Mouse (Mus musculus) 416B (cell line): ENCODE data around the gene Rpl37a.

ENCODE experiments used
- DNase-seq: peaks from one replicate; pipeline ENCODE4 v3.0.0; 2011; ENCODE audit warnings: low read depth

The Rpl37a gene

DNA sequence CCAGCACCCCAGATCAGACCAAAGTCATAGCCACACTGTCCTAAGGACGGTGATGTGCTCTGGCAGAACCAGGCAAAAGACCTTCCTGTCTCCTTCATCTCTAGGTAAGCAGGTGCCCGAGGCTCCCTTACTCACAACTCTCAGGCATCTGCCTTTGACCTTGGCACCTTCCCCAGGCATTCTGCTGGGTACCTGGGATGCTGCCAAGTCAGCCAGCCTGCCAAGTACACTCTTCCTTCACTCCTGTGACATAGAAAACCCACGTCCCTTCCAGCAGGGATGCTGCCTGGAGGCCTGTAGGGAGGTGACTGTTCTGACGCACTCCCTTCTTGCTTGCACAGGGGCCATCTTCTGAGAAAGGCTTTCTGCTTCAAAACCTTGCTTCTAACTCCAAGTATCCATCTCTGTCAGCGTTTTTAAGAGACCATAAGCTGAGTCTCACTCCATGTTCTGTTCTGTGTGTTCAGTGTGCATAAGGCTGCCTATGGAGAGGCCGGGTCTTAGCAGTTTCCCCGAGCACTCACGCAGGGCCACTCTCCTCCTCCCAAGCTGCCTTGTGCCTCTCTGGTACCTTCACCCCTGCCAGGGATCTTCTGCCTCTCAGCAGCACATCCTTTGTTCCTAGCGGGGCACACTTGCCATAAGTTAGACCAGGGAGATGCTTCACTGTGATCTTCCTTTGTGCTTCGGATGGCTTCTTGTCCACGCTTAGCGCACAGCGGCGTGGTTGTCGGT lies 28.0 kb downstream of the Rpl37a start:
- DNase-seq, result no peak

DNA sequence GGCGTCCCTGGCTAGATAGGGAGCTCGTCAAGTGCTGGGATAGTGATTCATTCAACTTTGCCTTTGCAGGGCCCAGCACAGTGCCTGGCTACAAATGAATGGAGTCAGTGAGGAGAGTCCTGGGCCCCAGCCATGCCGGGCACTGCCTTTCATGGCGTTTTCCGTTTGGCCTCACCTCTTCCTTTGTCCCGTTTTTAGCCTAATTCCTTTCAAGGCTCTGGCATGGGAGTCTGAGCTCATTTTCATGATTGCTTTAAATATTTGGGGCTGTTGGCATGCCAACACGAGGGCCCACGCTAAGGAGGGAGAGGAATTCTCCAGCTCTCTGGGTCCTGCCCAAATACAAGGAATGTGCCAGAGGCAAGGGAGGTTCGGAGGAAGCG lies 28.6 kb downstream of the Rpl37a start:
- no peak for DNase-seq

DNA sequence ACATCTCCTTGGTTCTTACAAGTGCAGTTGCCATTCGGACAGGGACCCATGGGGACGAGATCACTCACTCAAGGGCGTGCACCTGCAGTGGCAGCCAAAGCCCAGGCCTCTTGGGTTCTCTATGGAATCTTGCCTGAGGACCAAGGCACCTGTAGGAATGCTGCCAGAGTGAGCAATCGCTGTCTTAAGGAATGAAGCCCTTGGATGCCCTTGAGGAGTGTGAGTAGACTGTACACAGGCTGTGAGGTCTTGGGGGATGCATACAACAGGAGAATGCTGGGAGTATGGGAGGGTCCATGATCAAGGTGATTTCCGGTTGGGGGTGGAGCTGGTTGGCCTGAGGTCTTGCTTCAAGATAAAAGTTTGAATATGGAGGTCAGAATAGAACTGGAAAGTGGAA lies 30.3 kb downstream of the Rpl37a start:
- DNase-seq, result no peak

DNA sequence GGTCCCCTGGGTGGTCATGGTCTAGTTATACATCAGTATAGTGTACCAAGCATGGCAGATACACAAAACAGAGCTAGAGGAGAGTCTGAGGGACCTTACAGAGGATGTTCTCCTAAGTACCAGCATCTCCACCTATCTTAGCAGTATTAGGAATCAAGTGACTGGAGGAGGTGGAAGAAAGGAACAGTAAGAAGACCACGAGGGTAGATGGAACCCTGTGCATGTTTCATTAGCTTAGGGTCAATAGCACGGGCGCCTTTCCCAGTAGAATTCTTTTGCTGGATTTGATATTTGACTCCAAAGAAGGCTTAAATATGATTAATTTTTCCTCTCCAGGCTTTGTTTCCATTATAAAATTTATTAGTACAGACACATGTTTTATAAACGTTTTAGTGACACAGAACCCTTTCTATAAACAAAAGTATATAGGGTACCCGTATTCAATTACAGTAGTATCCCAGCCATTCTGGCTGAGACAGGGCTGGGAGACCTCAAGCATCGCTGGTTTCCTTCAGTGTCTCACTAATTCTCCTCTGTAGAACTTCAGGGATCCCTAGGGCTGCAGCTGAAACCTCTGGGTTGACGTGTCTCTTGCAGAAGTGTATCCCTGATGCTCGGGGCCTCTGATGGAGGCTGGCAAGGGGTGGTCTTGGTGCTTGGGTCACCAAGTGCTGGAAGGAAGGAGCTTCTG lies 33.9 kb downstream of the Rpl37a start:
- no peak for DNase-seq

DNA sequence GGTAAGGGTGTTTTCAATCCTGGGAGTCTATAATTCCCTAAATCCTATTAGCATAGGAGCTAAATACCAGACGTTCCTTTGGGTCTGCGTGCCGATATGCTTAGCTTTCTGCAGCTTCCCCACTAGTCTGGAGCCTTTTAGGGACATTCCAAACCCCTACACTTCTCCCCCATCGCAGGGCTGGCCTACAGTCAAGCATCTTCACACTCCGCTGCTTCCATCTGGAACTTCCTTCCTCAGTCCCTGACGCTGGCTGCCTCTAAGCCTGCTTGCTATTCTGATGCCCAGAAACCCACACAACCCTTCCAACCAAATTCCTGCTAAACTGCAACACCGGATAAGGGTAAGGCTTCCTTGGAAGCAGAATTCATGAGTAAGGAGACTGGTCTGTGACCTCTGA lies 35.3 kb downstream of the Rpl37a start:
- no peak for DNase-seq

DNA sequence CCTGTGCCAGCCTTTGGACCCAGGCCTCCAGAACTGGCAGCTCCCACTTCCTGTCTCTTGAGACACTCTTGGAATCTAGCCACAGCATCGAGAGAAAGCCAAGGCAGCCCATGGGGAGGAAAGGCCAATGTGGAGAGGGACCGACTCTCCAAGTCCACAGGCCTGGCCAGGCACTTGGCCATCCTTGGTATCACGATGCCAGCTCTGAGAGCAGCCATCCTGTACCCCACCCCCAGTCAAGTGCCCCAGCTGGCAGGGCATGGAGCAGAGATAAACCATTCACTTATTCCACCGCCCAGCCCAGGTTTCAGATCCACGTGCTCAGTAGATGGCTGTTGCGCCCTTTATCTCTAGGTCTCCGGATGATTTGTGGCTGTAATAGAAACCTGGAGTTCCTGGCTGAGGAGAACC lies 40.3 kb downstream of the Rpl37a start:
- DNase-seq, result no peak

DNA sequence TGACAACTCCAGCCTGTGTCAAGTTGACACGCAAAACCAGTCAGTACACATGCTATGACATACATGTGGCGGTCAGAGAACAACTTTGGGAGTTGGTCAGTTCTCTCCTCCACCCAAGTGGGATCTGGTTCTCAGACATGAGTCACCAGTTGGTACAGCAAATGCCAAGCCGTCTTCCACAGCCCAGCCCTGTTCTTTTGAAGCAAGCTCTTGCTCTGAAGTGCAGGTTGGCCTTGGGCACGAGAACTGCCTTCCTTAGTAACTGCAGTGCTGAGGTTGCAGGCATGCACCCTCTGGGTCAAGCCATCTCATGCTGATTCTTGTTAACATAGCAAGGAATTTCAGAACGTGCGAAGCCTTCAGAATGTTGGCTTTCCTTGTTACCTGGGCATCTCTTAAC lies 42.1 kb downstream of the Rpl37a start:
- no peak for DNase-seq

DNA sequence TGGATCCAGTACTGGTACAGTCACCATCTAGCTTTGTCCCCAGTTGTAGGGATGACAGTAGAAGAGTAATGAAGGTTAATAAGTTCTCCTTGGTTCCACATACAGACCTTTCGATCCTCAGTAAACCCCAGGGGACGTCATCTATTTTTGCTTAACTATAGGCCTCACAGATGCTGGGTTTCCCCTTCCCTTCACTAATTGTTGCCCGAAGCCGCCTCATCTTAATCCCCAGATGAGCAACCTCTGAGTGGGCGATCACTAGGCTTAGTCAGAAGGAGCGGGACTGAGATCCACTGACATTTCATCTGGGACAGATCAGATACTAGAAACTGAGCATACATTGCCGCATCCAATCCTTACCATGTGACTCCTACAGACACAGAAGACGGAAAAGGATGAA lies 44.1 kb downstream of the Rpl37a start:
- DNase-seq, result no peak

DNA sequence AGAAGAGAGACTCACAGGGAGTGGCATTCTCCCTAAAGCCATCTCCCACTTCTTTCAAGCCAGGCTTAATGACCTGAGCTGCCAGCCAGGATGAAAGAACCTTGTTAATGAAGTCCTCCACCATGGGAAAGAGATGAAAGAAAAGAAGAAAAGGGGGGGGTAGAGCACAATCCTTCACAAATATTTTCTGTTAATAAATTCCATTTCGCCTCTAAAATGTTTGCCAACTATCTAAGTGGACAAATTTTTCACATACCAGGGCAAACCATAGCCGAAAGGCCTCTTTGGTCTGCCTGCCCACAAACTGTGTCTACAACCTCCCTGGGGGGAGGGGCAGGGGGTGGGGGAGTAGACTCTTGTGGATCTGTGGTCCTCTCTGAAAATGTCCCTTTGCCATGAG lies 44.7 kb downstream of the Rpl37a start:
- no peak for DNase-seq

DNA sequence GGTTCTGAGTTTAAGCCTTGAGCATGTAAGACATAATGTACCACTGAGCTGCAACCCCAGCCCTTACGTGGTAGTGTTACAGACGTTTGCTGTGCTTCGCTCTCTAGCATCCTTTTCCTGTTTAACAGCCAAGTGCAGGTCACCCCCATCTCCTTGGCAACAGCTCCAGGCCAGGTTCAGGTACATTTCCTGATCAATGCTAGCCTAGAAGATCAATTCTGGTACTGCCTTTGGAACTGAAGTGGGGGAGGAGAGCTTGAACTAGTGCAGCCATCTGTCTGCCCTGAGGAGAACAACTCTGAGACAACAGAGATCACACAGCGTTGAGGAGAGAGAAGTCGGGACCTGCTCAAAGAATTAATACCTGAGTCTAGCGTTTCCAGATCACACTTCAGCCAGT lies 48.7 kb downstream of the Rpl37a start:
- DNase-seq, result no peak
